Mouse (Mus musculus) retina, postnatal 7 days (tissue): ENCODE measurements at regions not wholly inside any gene's neighbourhood (a gene's known extent, or its start where the extent isn't known, plus 50 kb on each side); places are given as distances from the start of the nearest gene placed in this dataset.

ENCODE experiments used
- DNase-seq: peaks from one replicate; pipeline ENCODE4 v3.0.0-alpha.2; 2012; ENCODE audit warnings: low read depth, low spot score

- DNase-seq = no peak
These were observed 103.6 kb upstream of the Sdk1 start for GRCm38 (mm10) chr5:141137716-141138115.

GRCm38 (mm10) chr5:141138771-141139360 is 102.4 kb upstream of the Sdk1 start:
- no peak for DNase-seq

- DNase-seq = no peak
These were observed 101.9 kb upstream of the Sdk1 start for GRCm38 (mm10) chr5:141139361-141139912.

GRCm38 (mm10) chr5:141160391-141160790 is 80.9 kb upstream of the Sdk1 start:
- DNase-seq = no peak

GRCm38 (mm10) chr5:141160956-141161355 is 80.3 kb upstream of the Sdk1 start:
- DNase-seq = no peak

- DNase-seq = peak; percentile 58
These were observed 58.8 kb upstream of the Sdk1 start for GRCm38 (mm10) chr5:141182442-141182841.

GRCm38 (mm10) chr5:141189033-141189432 is 52.3 kb upstream of the Sdk1 start:
- DNase-seq = no peak
